Mouse (Mus musculus): Measurements from ENCODE around the gene Ctnnd1. TPM values are rescaled to one million over a fixed set of nuclear protein-coding genes. Genes with fewer than 3 reads are reported as not detected.

Ctnnd1 gene
- polyA plus RNA-seq, 1 experiment, result 13.6 TPM

GRCm38 (mm10) chr2:84648369-84648768 lies 2.2 kb downstream of the Ctnnd1 start:
- Histone ChIP-seq H3K4me1 (replicated peaks; ENCODE audit: control insufficient read depth, insufficient read depth, low read length) (no peaks in the 10 kb centered on the region), H3K4me3 (ENCODE audit: control insufficient read depth, insufficient read depth, low read length) (no peak overlapping the region), H3K27me3 (ENCODE audit: control insufficient read depth, insufficient read depth, low read length) (no peaks in the 10 kb centered on the region; the same call in 1 of the 2 replicates), H3K36me3 (ENCODE audit: control insufficient read depth, insufficient read depth, low read length) (no peaks in the 10 kb centered on the region), H3K27ac (ENCODE audit: control insufficient read depth, insufficient read depth, low read length) (no peak overlapping the region)
- 79% methylated on average over 6 of the region's 6 CpGs for WGBS
- no peak for DNase-seq
- TF ChIP-seq POLR2A (IDR thresholded peaks at IDR 0.05; ENCODE audit: control insufficient read depth, extremely low read depth, insufficient read depth, low read length, poor library complexity), result no peak

GRCm38 (mm10) chr2:84647051-84647568 lies 3.5 kb downstream of the Ctnnd1 start:
- 95% methylated on average over 6 of the region's 6 CpGs for WGBS
- TF ChIP-seq POLR2A (IDR thresholded peaks at IDR 0.05; ENCODE audit: control insufficient read depth, extremely low read depth, insufficient read depth, low read length, poor library complexity) (no peak), CTCF (IDR thresholded peaks at IDR 0.05; ENCODE audit: borderline replicate concordance, control insufficient read depth, extremely low read depth, insufficient read depth, low read length, poor library complexity) (no peak)
- H3K27ac ChIP-seq (ENCODE audit: control insufficient read depth, insufficient read depth, low read length), result no peak overlapping the region
- no peaks in the 10 kb centered on the region for H3K4me1 ChIP-seq (replicated peaks; ENCODE audit: control insufficient read depth, insufficient read depth, low read length)
- no peak overlapping the region for H3K4me3 ChIP-seq (ENCODE audit: control insufficient read depth, insufficient read depth, low read length)
- no peaks in the 10 kb centered on the region; the same call in 1 of the 2 replicates for H3K27me3 ChIP-seq (ENCODE audit: control insufficient read depth, insufficient read depth, low read length)
- H3K36me3 ChIP-seq (ENCODE audit: control insufficient read depth, insufficient read depth, low read length), result no peaks in the 10 kb centered on the region
- DNase-seq, result no peak

- H3K36me3 ChIP-seq (ENCODE audit: control insufficient read depth, insufficient read depth, low read length), result no peaks in the 10 kb centered on the region
- H3K4me1 ChIP-seq (replicated peaks; ENCODE audit: control insufficient read depth, insufficient read depth, low read length), result no peaks in the 10 kb centered on the region
- TF ChIP-seq CTCF (IDR thresholded peaks at IDR 0.05; ENCODE audit: borderline replicate concordance, control insufficient read depth, extremely low read depth, insufficient read depth, low read length, poor library complexity), result no peak
- TF ChIP-seq POLR2A (IDR thresholded peaks at IDR 0.05; ENCODE audit: control insufficient read depth, extremely low read depth, insufficient read depth, low read length, poor library complexity), result no peak
- no peak overlapping the region for H3K27ac ChIP-seq (ENCODE audit: control insufficient read depth, insufficient read depth, low read length)
- H3K4me3 ChIP-seq (ENCODE audit: control insufficient read depth, insufficient read depth, low read length), result no peak overlapping the region
- WGBS, result 84% methylated on average over 1 of the region's 1 CpGs
- no peaks in the 10 kb centered on the region; the same call in 1 of the 2 replicates for H3K27me3 ChIP-seq (ENCODE audit: control insufficient read depth, insufficient read depth, low read length)
- DNase-seq, result no peak
Observed at GRCm38 (mm10) chr2:84646138-84646537, 4.4 kb downstream of the Ctnnd1 start.

GRCm38 (mm10) chr2:84640833-84641232 lies 9.7 kb downstream of the Ctnnd1 start:
- no peaks in the 10 kb centered on the region for H3K4me1 ChIP-seq (replicated peaks; ENCODE audit: control insufficient read depth, insufficient read depth, low read length)
- H3K36me3 ChIP-seq (ENCODE audit: control insufficient read depth, insufficient read depth, low read length), result no peaks in the 10 kb centered on the region
- H3K27ac ChIP-seq (ENCODE audit: control insufficient read depth, insufficient read depth, low read length), result no peak overlapping the region
- DNase-seq, result no peak
- no peaks in the 10 kb centered on the region for H3K27me3 ChIP-seq (ENCODE audit: control insufficient read depth, insufficient read depth, low read length)
- TF ChIP-seq POLR2A (IDR thresholded peaks at IDR 0.05; ENCODE audit: control insufficient read depth, extremely low read depth, insufficient read depth, low read length, poor library complexity) (no peak), CTCF (IDR thresholded peaks at IDR 0.05; ENCODE audit: borderline replicate concordance, control insufficient read depth, extremely low read depth, insufficient read depth, low read length, poor library complexity) (no peak)
- H3K4me3 ChIP-seq (ENCODE audit: control insufficient read depth, insufficient read depth, low read length), result no peak overlapping the region

- no peak for DNase-seq
- H3K27me3 ChIP-seq (ENCODE audit: control insufficient read depth, insufficient read depth, low read length), result no peaks in the 10 kb centered on the region
- no peak overlapping the region for H3K27ac ChIP-seq (ENCODE audit: control insufficient read depth, insufficient read depth, low read length)
- H3K4me3 ChIP-seq (ENCODE audit: control insufficient read depth, insufficient read depth, low read length), result no peak overlapping the region
- no peak for TF ChIP-seq CTCF (IDR thresholded peaks at IDR 0.05; ENCODE audit: borderline replicate concordance, control insufficient read depth, extremely low read depth, insufficient read depth, low read length, poor library complexity)
- no peak for TF ChIP-seq POLR2A (IDR thresholded peaks at IDR 0.05; ENCODE audit: control insufficient read depth, extremely low read depth, insufficient read depth, low read length, poor library complexity)
- H3K36me3 ChIP-seq (ENCODE audit: control insufficient read depth, insufficient read depth, low read length), result no peaks in the 10 kb centered on the region
- 60% methylated on average over 5 of the region's 5 CpGs for WGBS
- H3K4me1 ChIP-seq (replicated peaks; ENCODE audit: control insufficient read depth, insufficient read depth, low read length), result no peaks in the 10 kb centered on the region
Observed at GRCm38 (mm10) chr2:84638428-84639220, 11.9 kb downstream of the Ctnnd1 start.

GRCm38 (mm10) chr2:84637452-84638165 lies 13.0 kb downstream of the Ctnnd1 start:
- 70% methylated on average over 7 of the region's 7 CpGs for WGBS
- peaks cover 4% of the 10 kb centered on the region for H3K4me1 ChIP-seq (replicated peaks; ENCODE audit: control insufficient read depth, insufficient read depth, low read length)
- H3K27ac ChIP-seq (ENCODE audit: control insufficient read depth, insufficient read depth, low read length), result no peak overlapping the region; the same call in 1 of the 2 replicates

More at GRCm38 (mm10) chr2:84637452-84638165, 13.0 kb downstream of the Ctnnd1 start:
- H3K27me3 ChIP-seq (ENCODE audit: control insufficient read depth, insufficient read depth, low read length), result no peaks in the 10 kb centered on the region
- no peak for DNase-seq
- TF ChIP-seq POLR2A (IDR thresholded peaks at IDR 0.05; ENCODE audit: control insufficient read depth, extremely low read depth, insufficient read depth, low read length, poor library complexity), result no peak
- H3K4me3 ChIP-seq (ENCODE audit: control insufficient read depth, insufficient read depth, low read length), result no peak overlapping the region
- no peaks in the 10 kb centered on the region for H3K36me3 ChIP-seq (ENCODE audit: control insufficient read depth, insufficient read depth, low read length)

Data from thymus, adult 2 months (tissue).